Mouse (Mus musculus): ENCODE data around the gene Rab3ip. TPM values are rescaled to one million over a fixed set of nuclear protein-coding genes. Genes with fewer than 3 reads are reported as not detected.

Rab3ip gene
- total RNA-seq, 2 experiments from 2014 or later, result 24.9 to 29.2 TPM

GRCm38 (mm10) chr10:116883531-116883930 is 67.0 kb downstream of the Rab3ip start:
- intact Hi-C loops (cut with DNase I), result no loop called here
- no peak for DNase-seq

GRCm38 (mm10) chr10:116877436-116877835 is 73.1 kb downstream of the Rab3ip start:
- no peak for DNase-seq
- intact Hi-C loops (cut with DNase I), result no loop called here

GRCm38 (mm10) chr10:116874490-116874889 is 76.1 kb downstream of the Rab3ip start:
- DNase-seq, result no peak
- intact Hi-C loops (cut with DNase I), result no loop called here

GRCm38 (mm10) chr10:116872016-116872410 is 78.6 kb downstream of the Rab3ip start:
- no peak for DNase-seq
- intact Hi-C loops (cut with DNase I), result no loop called here

GRCm38 (mm10) chr10:116871329-116872015 is 79.1 kb downstream of the Rab3ip start:
- intact Hi-C loops (cut with DNase I), result no loop called here
- DNase-seq, result no peak

- DNase-seq, result no peak
- intact Hi-C loops (cut with DNase I), result no loop called here
Observed at GRCm38 (mm10) chr10:116870819-116871218, 79.8 kb downstream of the Rab3ip start.

Other genes starting within 250 kb of the Rab3ip start
- gene Myrfl, start 53.9 kb downstream of the Rab3ip start, total RNA-seq (2021), result under 1 TPM in 1 of 2 experiments, not detected in 1; 0.20 TPM
- not detected for gene Gm10271, start 21.8 kb upstream of the Rab3ip start, total RNA-seq (2021)
- gene Best3, start 35.5 kb upstream of the Rab3ip start, total RNA-seq (2021), result 10 to 100 TPM; 20.9 to 24.3 TPM
- under 1 TPM in 1 of 2 experiments, not detected in 1; 0.17 TPM for gene Lrrc10, start 94.6 kb upstream of the Rab3ip start, total RNA-seq (2021)
- gene Cct2, start 113.0 kb upstream of the Rab3ip start, total RNA-seq (2021), result 100 to 1,000 TPM in 1 of 2 experiments, 10 to 100 TPM in 1; 93.1 to 119 TPM
- gene Frs2, start 197.8 kb upstream of the Rab3ip start, total RNA-seq (2021), result 1 to 10 TPM; 7.6 to 8.9 TPM